Comparison of ENCODE assay signal across 9 mouse cellular contexts in genomic region chr10:45546799-45547198, GRCm38 (mm10). TPM values are rescaled to one million over a fixed set of nuclear protein-coding genes. Genes with fewer than 3 reads are reported as not detected.
DNase-seq lines count a peak whose midpoint lies in the region; ATAC-seq and TF ChIP-seq lines count a peak whose summit lies in the region.
"Had no signal": no experiment of that assay in that cellular context is flagged by ENCODE, and none has a peak within 500 bp of the region (broad histone marks: within the 10 kb centered on the region; RNA-seq: fewer than 3 reads in every experiment).

No protein-coding gene starts in this region.

- intact Hi-C loops in left cerebral cortex, adult 2 months (cut with DNase I): no loop called here

- no peaks in the 10 kb centered on the region for H3K4me1 ChIP-seq in hindbrain, embryonic 10.5 days (replicated peaks)
- H3K4me1 ChIP-seq in hindbrain, embryonic 16.5 days (ENCODE audit: control insufficient read depth, insufficient read depth, low read depth, low read length): no peaks in the 10 kb centered on the region
- no peaks in the 10 kb centered on the region for H3K4me1 ChIP-seq in liver, adult 2 months (ENCODE audit: control insufficient read depth, insufficient read depth, low read length)
- H3K4me1 ChIP-seq: midbrain, embryonic 12.5 days had no signal

- TF ChIP-seq CTCF in liver, adult 2 months (IDR thresholded peaks at IDR 0.05; ENCODE audit: low read depth, low read length): no peak
- no peak for TF ChIP-seq CTCF in left cerebral cortex, adult 2 months (IDR thresholded peaks at IDR 0.05)

- no peak for TF ChIP-seq POLR2A in liver, adult 2 months (IDR thresholded peaks at IDR 0.05; ENCODE audit: extremely low read depth, insufficient read depth, low read length)

- peaks cover 11% of the 10 kb centered on the region; the same call in 1 of the 2 replicates for H3K9me3 ChIP-seq in hindbrain, embryonic 10.5 days
- peaks cover 6% of the 10 kb centered on the region for H3K9me3 ChIP-seq in hindbrain, embryonic 16.5 days (ENCODE audit: control insufficient read depth, low read length)
- H3K9me3 ChIP-seq: midbrain, embryonic 12.5 days had no signal

- H3K36me3 ChIP-seq in hindbrain, embryonic 10.5 days: no peaks in the 10 kb centered on the region
- H3K36me3 ChIP-seq in hindbrain, embryonic 16.5 days (ENCODE audit: control insufficient read depth, insufficient read depth, low read length): no peaks in the 10 kb centered on the region
- H3K36me3 ChIP-seq in liver, adult 2 months (ENCODE audit: control insufficient read depth, insufficient read depth, low read length): no peaks in the 10 kb centered on the region
- H3K36me3 ChIP-seq in splenic B cell, adult 2 months (ENCODE audit: control insufficient read depth, insufficient read depth, low read length, poor library complexity, severe bottlenecking): no peaks in the 10 kb centered on the region
- H3K36me3 ChIP-seq: midbrain, embryonic 12.5 days had no signal

- no peaks in the 10 kb centered on the region for H3K27me3 ChIP-seq in hindbrain, embryonic 10.5 days (ENCODE audit: insufficient read depth, poor library complexity, severe bottlenecking)
- no peaks in the 10 kb centered on the region for H3K27me3 ChIP-seq in hindbrain, embryonic 16.5 days (replicated peaks; ENCODE audit: control insufficient read depth, insufficient read depth, low read length)
- H3K27me3 ChIP-seq in liver, adult 2 months (ENCODE audit: control insufficient read depth, insufficient read depth, low read length): no peaks in the 10 kb centered on the region
- no peaks in the 10 kb centered on the region for H3K27me3 ChIP-seq in splenic B cell, adult 2 months (ENCODE audit: control insufficient read depth, insufficient read depth, low read length, poor library complexity, severe bottlenecking)
- H3K27me3 ChIP-seq: midbrain, embryonic 12.5 days had no signal

- WGBS in hindbrain, embryonic 10.5 days: 43% methylated on average over 7 of the region's 7 CpGs
- 39% methylated on average over 7 of the region's 7 CpGs for WGBS in hindbrain, embryonic 16.5 days
- WGBS in liver, adult 2 months: 49% methylated on average over 7 of the region's 7 CpGs

- ATAC-seq in hindbrain, embryonic 16.5 days: no peak

- H3K79me2 ChIP-seq in liver, adult 2 months (ENCODE audit: control insufficient read depth, insufficient read depth, low read length): no peaks in the 10 kb centered on the region

- H3K27ac ChIP-seq in hindbrain, embryonic 10.5 days: no peak overlapping the region
- H3K27ac ChIP-seq in hindbrain, embryonic 16.5 days (ENCODE audit: low read depth, low read length): no peak overlapping the region
- H3K27ac ChIP-seq in liver, adult 2 months (replicated peaks; ENCODE audit: insufficient read depth, low read depth, low read length): no peak overlapping the region
- H3K27ac ChIP-seq in left cerebral cortex, adult 2 months: no peak overlapping the region
- H3K27ac ChIP-seq: midbrain, embryonic 12.5 days had no signal

- no peak overlapping the region for H3K4me3 ChIP-seq in hindbrain, embryonic 10.5 days
- no peak overlapping the region for H3K4me3 ChIP-seq in hindbrain, embryonic 16.5 days (ENCODE audit: low read length)
- no peak overlapping the region for H3K4me3 ChIP-seq in liver, adult 2 months (ENCODE audit: insufficient read depth, low read depth, low read length)
- no peak overlapping the region for H3K4me3 ChIP-seq in left cerebral cortex, adult 2 months
- H3K4me3 ChIP-seq: midbrain, embryonic 12.5 days had no signal

- peak; percentile 61 for DNase-seq in hindbrain, embryonic 10.5 days (ENCODE audit: low spot score)
- peak; percentile 92 for DNase-seq in NIH3T3 (ENCODE audit: low read depth)
- DNase-seq in fibroblast of lung, adult 2 months (ENCODE audit: low read depth): peak; percentile 0
- peak; percentile 33 for DNase-seq in liver, adult 2 months (ENCODE audit: extremely low read depth, low read depth, low spot score)
- DNase-seq in splenic B cell, adult 2 months (ENCODE audit: low read depth, low spot score): peak; percentile 5
- DNase-seq in left cerebral cortex, adult 2 months (ENCODE audit: extremely low spot score in 1 of 2, low spot score in 2 of 2): no peak
- no peak for DNase-seq in spleen, adult 18-20 months

- H3K4me2 ChIP-seq in hindbrain, embryonic 16.5 days (ENCODE audit: low read length): no peak overlapping the region
- H3K4me2 ChIP-seq: midbrain, embryonic 12.5 days had no signal

- no peak overlapping the region for H3K9ac ChIP-seq in hindbrain, embryonic 16.5 days (ENCODE audit: low read depth, low read length)
- no peak overlapping the region for H3K9ac ChIP-seq in liver, adult 2 months (ENCODE audit: low read depth, low read length)
- H3K9ac ChIP-seq: midbrain, embryonic 12.5 days had no signal

RNA-seq across cellular contexts. Expression of gene Hace1, which starts 30.8 kb away (rescaled TPM):
- polyA plus RNA-seq in hindbrain, embryonic 10.5 days (2016; fragmentation: Nextera tagmentation; extraction: Ambion mirVana): 16.9 and 20.4 TPM in 2 replicates
- 14.1 and 16.8 TPM in 2 replicates for polyA plus RNA-seq in hindbrain, embryonic 16.5 days (2015; fragmentation: Nextera tagmentation; extraction: Ambion mirVana)
- total RNA-seq in liver, adult 2 months (2014; rRNA removed): 6.0 and 7.4 TPM in 2 replicates
- 0.90 and 2.4 TPM in 2 replicates for polyA plus RNA-seq in liver, adult 2 months (2012; rRNA removed)
- 10 to 100 TPM; 50.7 to 54.6 TPM for total RNA-seq in left cerebral cortex, adult 2 months (2021)

Comparison
In these comparisons a context has a peak if more than half of its experiments do, and no peak if none do; other contexts are left out.
1. DNase-seq: peak in hindbrain, embryonic 10.5 days (single experiment), NIH3T3 (single experiment), fibroblast of lung, adult 2 months (single experiment), liver, adult 2 months (single experiment) and splenic B cell, adult 2 months (single experiment); none in left cerebral cortex, adult 2 months (0 of 2) and spleen, adult 18-20 months (0 of 2).